Mouse (Mus musculus) left cerebral cortex, adult 9 months (tissue): Measurements from ENCODE around the gene Nrn1l.

ENCODE experiments used
- DNase-seq, 2 experiments: peaks; one replicate each; pipeline ENCODE4 v3.0.0; 2022; ENCODE audit warnings: low spot score in 2 of 2

The Nrn1l gene

DNA sequence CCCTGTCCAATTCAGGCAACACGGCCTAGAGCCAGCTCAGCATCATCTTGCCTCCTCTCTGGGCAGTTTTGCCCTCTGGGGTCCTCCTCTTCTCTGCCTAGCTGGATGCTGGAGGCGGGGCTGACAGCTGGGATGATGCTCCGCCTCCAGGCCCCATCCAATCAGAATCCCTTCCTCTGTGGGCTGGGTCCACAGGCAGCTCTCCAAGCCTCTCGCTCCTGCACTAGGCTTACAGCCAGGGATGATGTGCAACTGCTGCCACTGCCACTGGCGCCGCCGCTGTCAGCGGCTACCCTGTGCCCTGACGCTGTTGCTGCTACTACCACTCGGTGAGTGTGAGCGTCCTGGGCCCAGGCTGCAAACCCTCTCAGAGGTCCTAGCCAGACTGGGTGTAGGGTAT, at the start of gene Nrn1l:
TSS of gene Nrn1l (plus strand) at position 229 of the 400 bp plus-strand sequence.
- DNase-seq = peak; percentile 68 to 88

DNA sequence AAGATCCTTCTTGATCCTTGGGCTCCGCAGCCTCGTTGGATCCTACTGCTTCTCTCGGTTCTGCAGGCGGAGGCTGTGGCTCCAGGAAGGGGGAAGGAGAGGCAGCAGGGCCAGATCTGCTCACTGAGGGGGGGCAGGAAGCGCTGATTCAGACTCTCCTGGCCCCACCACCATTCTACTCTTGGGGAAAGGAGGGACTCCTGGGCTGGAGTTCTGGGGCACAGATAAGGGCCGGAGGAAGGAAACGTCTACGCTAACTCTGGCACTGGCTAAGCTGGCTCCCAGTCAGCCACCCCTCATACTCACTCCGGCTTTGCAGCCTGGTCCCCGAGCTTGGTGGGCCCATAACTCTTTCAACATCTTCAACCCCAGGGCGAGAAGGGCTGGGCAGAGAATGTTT, 46.7 kb upstream of the Nrn1l start:
- DNase-seq = no peak

DNA sequence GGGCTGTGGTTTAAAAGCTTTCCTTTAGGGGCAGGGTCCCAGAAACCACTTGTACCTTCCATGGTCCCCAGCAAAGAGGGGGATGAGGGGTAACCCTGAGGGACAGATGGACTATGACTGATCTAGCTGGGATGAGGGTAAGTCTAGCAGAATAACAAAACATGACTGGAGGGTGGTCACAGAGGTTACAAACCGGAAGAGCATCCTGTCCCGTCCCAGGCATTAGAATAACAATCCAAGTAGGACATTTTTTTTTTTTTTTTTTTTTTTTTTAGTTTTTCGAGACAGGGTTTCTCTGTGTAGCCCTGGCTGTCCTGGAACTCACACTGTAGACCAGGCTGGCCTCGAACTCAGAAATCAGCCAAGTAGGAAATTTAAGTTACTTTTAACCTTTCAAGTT, 43.4 kb upstream of the Nrn1l start:
- DNase-seq = no peak

DNA sequence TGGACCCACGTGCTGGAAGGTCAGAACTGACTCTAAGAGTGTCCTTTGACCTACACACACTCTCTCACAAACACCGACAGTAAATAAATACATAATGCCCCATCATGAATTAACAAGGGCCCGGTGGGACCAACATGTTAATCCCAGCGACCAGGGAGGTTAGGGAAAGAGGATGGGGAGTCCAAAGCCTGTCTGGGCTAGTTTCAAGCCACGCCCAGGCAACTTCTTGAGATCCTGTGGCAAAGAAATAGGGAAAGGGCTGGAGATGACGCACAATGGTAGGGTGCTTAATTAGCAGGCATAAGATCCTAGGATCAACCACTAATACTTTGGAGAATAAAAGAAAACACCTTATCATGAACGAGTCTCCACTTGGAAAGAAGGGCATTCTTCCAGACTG, 42.8 kb upstream of the Nrn1l start:
- no peak for DNase-seq

DNA sequence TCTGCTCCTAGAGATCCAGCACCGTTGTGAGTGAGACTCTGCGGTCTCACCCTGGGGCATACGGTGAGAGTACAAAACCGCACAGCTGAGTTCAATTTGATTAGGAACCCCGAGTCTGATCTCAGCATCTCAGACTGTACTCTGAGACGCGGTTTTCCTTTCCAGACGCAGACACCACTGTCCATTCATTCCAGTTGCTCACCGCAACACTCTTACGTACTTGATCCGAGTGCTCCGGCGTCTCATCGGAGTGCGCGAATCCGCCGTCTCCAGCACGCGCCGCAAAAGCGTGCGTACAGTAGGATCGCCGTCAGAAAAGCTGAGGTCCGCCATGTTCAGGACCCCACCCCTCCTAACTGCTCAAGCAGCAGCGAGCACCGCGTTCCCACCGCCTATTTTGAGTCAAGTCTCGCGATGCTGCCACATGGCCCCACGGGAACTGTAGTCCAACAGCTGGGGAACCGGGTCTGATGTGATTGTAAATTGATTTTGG, 41.7 kb upstream of the Nrn1l start:
- peak; percentile 70 to 91 for DNase-seq

DNA sequence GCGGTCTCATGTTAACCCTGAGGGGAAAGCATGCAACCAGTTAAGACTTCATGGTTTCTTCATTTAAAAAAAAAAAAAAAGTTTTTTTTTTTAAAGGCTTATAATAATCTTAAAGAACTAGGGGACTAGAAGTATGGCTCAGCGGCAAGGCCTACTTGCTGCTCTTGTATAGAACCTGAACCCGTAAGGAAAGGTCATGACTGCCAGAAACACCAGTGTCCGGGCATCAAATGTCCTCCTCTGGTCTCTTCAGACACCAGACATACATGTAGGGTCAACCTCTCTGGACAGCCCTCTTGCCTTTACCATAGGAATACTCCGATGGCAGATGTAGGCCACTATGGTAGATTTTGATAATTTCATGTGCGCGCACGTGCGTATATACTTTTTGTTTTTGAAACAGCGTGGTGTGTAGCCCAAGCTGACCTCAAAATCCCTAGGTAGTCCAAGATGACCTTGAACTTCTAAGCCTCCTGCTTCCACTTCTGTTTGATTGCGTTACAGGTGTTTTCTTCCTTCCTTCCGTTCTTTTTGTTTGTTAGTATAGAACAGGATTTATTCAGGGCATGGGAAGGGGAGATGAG, 41.1 kb upstream of the Nrn1l start:
- no peak for DNase-seq

DNA sequence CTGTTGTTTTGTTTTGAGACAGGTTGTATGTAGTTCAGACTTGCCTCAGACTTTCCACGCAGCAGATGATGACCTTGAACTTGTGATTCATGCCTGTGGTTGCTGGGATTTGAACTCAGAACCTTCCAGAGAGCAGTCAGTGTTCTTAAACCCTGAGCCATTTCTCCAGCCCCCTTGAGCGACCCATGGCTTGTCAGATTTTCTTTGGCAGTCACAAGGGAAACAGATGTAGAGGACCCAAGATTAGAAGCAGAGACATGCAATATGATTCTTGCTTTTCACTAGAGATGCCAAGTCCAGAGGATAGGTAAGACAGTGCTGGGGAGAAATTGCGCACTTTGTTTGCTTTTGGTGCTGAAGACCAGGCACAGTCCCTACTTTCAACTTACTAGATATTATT, 40.2 kb upstream of the Nrn1l start, which contains the start of gene Cenpt:
TSS of gene Cenpt (minus strand) at position 101 of the 400 bp plus-strand sequence.
- DNase-seq = no peak

DNA sequence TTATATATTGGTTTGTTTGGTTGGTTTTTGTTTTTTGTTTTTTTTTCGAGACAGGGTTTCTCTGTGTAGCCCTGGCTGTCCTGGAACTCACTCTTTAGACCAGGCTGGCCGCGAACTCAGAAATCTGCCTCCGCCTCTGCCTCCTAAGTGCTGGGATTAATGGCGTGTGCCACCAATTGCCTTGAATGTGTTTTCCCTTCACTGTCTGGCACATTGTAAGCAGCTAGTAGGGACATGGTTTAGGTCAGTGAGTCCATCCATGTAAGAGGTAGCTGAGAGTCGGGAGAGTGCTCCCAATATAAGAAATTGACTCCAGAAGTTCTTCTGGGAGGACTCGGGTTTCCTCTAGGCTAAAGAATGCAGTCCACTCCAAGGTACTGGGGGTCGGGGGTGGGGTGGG, 39.1 kb upstream of the Nrn1l start:
- DNase-seq = no peak

DNA sequence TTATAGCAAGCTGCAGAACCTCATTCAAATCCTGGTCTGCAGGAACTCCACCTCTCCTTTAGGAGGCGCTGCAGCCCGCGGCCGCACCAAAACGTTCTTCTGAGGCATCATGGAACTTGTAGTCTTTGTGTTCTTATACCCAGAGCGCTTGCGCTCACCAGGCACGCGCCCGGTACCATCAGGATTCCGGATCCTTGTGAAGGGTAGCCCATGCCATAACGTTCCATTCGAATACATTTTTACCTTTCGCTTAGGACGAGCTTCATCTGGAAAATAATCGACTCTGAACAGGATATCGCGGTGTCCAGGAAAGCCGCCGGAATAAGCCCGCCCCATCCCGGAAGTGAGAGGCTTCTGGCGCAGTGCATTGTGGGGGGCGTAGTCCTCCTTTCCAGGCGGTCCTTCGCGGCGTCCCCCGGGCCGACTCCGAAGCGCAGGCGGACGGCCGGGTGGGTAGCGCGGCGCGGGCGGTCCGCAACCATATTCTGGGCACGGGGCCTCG, 38.6 kb upstream of the Nrn1l start, which contains the start of gene Thap11:
TSS of gene Thap11 (plus strand) at position 418 of the 502 bp plus-strand sequence.
- peak; percentile 76 to 90 for DNase-seq

DNA sequence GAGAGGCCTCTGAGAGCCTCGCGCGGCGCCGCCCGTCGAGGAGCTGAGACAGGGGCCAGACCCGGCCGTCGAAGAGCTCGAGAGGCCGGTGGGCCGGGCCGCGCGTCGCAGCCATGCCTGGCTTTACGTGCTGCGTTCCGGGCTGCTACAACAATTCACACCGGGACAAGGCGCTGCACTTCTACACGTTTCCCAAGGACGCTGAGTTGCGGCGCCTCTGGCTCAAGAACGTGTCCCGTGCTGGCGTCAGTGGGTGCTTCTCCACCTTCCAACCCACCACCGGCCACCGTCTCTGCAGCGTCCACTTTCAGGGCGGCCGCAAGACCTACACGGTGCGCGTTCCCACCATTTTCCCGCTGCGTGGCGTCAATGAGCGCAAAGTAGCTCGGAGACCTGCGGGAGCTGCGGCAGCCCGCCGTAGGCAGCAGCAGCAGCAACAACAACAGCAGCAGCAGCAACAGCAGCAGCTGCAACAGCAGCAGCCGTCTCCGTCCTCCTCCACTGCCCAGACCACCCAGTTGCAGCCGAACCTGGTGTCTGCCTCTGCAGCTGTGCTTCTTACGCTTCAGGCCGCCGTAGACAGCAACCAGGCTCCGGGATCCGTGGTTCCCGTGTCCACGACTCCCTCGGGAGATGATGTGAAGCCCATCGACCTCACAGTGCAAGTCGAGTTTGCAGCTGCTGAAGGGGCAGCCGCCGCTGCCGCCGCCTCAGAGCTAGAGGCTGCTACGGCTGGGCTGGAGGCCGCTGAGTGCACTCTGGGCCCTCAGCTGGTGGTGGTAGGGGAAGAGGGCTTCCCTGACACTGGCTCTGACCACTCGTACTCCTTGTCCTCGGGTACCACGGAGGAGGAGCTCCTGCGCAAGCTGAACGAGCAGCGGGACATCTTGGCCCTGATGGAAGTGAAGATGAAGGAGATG, 37.9 kb upstream of the Nrn1l start:
- peak in 1 of 2 experiments; percentile 56 for DNase-seq

DNA sequence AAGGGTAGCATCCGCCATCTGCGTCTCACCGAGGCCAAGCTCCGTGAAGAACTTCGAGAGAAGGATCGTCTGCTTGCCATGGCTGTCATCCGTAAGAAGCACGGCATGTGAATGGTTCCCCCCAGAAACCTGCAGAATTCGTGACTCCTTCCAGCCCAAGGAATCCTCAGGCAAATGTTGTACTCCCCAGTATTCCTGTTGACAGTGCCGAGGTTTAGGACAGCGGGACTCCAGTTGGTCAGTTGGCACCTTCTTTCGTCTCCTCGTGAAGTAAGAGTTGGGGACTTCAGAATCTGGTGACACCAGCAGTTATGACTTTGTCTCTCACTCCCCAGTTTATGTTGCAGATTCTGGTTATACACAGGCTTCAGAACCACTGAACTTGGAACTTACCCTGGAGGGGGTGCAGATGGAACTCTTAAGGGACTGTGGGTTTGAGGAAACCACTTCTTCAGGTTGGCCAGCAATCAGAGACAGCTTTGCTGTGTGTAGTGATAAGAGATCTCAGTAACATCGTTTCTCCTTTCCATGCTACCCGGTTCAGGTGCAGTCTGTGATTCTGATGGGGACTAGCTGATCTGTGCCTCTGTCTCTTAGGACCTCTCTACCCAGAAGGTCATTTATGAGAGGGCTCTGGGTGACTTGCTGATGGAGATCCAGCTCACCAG, 37.1 kb upstream of the Nrn1l start:
- DNase-seq = no peak

DNA sequence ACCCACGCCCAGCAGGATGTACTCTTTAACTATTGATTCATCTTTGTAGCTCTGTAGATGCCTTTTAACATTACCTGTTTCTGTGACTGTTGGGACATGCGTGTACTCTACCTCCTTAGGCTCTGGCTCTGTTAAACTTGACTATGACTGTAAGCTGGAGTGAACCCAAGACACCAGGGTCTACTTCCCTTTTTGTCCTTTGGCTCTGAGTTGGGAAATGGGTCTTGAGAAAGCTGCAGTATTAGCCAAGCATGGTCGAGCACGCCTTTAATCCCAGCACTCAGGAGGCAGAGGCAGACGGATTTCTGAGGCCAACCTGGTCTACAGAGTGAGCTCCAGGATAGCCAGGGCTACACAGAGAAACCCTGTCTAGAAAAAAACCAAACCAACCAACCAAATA, 34.9 kb upstream of the Nrn1l start:
- DNase-seq = no peak

DNA sequence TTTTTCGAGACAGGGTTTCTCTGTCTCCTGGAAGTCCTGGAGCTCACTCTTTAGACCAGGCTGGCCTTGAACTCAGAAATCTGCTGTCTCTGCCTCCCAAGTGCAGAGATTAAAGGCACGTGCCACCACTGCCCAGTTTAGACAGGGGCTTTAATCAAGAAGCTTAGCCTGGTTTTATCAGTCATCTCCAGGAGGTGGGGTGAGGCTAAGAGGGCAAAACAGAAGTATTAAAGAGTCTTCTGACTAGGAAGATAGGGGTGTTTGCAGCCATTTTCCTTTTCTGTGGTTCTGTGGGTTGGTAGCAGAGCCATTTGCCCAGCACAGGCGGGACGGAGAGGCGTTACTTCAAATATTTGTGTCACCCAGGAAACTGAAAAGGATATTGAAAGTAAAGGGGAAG, 34.1 kb upstream of the Nrn1l start:
- no peak for DNase-seq

DNA sequence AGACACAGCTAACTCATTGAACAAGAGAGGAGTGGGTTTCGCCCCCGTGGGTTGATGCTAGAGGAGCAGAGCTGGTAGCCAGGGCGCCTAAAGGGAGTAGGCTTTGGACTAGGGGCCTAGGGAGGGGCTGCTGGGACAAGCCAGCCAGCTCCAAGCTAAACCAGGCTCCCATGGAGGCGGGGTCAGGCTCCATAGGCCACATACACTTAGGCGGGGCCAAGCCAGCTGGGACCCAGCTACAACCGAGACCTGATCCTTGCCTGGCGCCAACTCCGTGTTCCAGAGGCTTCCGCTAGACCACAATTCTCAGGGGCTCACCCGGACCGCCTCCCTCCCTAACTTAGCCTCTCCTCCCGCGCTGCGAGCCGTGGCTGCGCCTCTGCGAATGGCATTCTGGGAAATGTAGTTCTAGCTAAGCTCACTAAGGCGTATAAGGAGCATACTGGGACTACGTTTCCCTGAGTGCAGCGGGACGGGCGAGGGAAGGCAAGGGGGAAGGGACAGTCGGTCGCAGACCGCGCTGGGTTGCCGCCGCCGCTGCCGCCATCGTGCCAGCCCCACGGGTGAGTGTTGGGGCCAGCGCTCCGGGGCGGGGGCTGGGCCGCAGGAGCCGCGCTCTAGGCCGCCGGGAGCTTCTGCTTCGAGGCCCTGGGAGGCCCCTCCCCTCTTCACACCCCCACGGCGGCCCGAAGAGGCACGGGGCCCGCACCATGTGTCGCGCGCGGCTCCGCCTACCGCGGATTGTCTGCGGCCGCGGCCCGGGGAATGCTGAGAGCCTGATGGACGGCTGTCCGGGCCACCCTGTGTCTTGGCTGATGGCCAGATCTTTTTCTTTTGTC, 33.0 kb upstream of the Nrn1l start, which contains the start of gene Nutf2:
TSS of gene Nutf2 (plus strand) at position 438 of the 839 bp plus-strand sequence.
- peak; percentile 95 for DNase-seq

DNA sequence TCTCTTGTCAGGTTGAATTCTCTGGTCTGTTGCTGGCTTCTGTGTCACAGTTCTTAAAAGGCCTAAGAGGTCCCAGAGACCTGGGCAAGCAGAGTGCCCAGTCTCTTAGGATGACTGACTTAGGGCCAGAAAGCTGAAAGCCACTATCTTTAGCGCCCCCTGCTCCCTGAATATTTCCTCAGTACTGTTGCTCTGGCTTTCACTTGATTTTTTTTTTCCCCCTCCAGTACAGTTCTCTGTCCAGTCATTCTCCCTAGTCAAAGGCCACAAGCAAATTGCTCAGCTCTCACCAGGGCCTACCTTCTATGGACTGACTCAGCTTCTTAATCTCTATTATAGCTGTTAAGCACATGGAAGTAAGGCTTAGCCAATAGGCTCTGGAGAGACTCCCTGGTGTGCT, 31.4 kb upstream of the Nrn1l start:
- DNase-seq = no peak

DNA sequence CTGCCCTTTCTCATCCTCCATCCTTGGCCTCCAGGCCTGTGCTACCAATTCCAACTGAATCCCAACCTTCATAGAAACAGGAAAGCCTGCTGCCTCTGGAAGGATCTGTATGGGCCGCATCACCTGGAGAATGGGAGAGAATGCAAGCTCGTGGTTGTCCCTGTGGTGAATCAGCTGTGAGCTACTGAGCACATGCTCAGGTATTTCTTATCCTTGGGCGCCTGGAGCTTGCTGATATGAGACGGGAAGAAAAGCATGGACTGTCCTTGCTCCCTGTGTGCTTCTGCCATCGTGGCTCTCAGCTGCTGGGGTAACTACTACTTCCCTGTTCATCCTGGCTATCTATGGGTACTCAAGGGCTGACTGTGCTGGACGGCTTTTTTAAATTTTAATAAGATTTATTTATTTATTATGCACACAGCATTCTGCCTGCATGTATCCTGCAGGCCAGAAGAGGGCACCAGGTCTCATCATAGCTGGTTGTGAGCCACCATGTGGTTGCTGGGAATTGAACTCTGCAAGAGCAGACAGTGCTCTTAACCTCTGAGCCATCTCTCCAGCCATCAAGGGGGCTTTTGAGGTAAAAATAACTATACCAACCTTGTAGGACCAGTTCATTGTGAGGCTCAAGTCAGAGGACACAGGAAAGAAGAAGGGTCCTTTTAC, 26.9 kb upstream of the Nrn1l start:
- DNase-seq = no peak

DNA sequence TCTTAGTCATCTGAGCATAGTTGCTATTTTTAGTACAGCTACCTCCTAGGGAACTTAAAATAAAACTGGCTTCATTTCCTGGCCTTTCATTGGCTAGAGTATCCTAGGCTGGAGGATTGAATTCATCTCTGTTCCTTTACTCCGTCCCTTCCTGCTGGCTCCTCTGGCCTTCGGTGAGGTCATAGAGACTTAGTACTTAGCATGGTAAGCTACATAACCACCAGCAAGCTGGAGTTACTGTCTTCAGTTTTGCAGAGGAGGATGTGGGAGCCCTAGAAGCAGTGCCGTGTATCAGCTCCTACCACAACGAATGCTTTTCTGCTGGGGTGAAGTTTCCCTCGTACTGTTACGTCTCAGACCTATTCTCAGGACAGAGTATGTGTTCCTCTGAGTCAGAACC, 19.1 kb upstream of the Nrn1l start:
- no peak for DNase-seq

DNA sequence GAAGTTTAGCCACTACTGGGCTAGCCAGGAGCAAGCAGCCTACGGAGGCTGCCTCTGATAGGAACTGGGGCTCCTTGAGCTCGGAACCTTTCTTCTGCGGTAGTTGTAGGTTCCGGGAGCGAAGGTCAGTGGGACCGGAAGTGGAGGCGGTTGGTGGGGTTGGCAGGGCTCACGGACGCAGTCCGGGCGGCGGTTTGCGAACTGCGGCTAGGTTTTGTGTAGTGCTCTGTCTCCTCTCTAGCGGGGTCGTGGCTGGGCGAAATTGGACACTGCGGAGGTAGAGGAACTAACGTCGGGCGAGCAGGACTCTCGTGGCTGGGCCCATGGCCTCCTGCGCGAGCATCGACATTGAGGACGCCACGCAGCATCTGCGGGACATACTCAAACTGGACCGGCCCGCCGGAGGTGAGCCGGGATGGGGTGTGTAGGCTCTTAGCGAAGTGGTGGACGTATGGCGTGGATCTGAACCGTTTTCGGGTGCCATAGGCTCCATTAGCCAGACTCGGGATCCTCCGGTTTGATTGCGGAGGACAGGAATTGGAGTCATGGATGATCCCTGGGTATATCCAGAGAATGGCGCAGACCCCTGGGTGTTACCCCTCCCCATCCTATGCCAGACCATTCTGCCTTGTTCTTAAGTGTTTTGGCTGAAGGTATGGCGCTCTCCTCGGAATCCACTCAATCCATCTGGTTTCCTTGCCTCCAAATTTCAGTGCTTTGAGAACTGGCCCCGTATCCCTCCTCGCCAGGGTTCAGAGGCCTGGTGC, 12.4 kb upstream of the Nrn1l start, which contains the start of gene Edc4:
TSS of gene Edc4 (plus strand) at position 128 of the 767 bp plus-strand sequence.
- DNase-seq = peak; percentile 52 to 89

DNA sequence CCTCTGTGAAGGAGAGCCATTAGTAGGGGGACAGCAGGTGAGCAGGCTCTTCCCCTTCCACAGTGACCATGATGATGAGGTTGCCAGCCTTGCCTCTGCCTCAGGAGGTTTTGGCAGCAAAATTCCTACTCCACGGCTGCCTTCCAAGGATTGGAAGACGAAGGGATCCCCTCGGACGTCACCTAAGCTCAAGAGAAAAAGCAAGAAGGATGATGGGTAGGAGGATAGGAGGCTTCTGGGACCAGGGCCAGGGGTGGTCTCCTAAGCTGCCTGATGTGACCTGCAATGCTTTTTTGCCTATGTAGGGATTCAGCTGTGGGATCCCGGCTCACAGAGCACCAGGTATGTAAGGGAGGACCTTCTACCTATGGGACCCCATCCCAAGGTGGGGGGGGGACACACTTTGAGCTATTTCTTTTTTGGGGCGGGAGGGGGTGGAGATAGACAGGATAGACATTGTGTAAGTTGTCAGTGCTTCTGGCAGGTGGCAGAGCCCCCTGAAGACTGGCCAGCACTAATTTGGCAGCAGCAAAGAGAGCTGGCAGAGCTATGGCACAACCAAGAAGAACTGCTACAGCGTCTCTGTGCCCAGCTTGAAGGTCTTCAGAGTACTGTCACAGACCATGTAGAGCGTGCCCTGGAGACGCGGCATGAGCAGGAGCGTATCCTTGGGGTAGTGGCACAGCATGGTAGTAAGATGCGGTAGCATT, 3.5 kb upstream of the Nrn1l start:
- no peak for DNase-seq
